Mouse (Mus musculus): ENCODE data around the gene Tcp10c.
"Not testable (repeated sequence)": the region's sequence is repeated elsewhere in the genome, so short reads cannot be mapped to it uniquely, and the experiment has no call there.

Gene Tcp10c

DNA sequence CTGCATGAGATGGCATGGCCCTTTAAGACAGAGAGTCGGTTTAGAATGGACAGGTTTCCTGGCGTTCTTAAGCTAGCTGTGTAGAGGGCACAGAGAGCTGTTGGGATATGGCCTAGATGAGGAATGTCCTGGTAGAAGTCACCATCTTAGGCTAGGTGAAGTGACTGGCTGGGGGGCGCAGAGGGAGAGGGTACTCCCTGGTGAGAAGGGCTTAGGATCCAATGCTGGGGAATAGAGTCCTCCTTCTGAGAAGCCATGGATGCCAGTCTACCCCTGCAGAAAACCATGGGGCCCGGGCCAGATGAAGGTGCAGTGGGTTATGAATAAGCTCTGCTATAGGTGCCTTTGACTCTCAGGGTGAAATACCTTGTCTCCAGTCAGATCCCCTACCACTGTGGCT lies at the start of gene Tcp10c:
Gene Tcp10c, plus strand, starts transcription at position 52 of the 400 bp plus-strand sequence.
- not testable (repeated sequence) for DNase-seq (ENCODE audit: low spot score)

DNA sequence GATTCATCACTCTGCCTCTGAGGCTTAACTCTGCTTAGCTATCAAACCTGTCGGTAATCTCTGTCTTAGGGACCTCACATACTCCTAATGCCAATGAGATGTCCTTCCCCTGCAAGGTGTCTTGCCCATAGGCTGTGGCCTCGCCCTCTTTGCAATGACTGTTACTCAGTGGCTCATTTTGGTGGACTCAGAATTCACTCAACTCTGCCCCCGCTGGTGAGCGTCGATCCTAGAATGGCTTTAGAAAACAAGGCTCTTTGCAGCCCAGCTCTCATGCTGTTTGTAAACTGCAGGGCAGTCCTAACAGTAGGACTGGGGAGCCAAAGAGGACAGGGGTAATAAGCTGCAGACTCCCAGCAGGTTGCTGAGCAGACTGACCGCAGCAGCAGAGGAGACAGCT lies 46.5 kb upstream of the Tcp10c start:
- not testable (repeated sequence) for DNase-seq (ENCODE audit: low spot score)

DNA sequence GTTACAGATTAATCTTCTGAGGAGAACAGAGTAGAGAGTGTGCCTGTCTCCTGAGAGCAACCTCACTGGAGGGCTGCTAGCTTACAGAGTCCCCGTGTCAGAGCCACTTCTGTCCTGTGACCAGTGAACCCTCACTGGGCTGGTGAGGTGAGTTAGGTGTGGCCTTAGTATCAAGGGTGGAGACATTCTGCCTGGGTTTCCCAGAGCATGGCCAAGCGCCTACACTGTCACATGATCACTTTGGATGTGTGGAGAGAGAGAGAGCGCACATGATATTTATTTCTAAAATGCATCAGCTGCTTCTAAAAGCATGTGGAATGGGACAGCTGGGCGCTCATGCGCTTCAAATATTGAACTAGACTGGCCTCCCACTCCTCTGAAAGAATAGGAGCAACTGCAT lies 46.0 kb upstream of the Tcp10c start:
- DNase-seq (ENCODE audit: low spot score), result not testable (repeated sequence)

DNA sequence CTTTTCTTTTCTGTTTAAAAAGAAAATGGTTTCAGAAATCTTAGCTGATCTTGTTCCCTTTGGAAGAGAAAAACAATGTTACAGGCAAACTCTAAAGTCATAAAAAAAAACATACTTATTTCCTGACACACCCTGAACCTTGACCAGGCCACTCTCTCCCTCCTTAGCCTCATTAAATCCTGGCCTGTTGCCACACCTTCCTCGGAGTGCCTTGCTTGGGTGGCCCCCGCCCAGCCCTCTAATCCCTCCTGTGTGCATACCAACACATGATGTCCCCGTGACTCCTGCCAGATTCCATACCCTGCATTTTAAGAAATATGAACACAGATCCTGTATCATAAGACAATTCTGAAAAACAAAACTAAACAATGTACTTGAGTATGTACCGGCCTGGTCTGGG lies 45.6 kb upstream of the Tcp10c start:
- peak; percentile 52 for DNase-seq (ENCODE audit: low spot score)

DNA sequence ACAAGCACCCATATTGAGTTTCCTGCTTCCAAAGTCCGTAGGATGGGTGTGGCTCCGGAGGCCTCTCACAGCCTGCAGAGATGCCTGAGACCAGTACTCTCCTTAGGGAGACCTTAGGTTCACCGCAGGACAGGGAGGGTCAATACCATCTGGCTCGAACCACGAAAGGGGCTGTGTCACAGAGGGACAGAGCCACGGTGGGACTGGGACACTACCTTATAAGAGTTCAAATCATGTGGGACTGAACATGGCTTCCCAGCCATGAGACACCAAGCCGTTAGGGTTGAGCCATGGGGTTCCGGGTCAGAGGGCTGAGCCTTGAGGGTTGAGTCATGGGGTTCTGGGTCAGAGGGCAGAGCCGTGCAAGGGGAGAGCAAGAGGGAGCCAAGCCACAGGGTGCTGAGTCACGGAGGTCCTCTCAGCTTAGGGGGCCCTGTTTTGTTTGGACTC lies 45.2 kb upstream of the Tcp10c start:
- peak; percentile 46 for DNase-seq (ENCODE audit: low spot score)

DNA sequence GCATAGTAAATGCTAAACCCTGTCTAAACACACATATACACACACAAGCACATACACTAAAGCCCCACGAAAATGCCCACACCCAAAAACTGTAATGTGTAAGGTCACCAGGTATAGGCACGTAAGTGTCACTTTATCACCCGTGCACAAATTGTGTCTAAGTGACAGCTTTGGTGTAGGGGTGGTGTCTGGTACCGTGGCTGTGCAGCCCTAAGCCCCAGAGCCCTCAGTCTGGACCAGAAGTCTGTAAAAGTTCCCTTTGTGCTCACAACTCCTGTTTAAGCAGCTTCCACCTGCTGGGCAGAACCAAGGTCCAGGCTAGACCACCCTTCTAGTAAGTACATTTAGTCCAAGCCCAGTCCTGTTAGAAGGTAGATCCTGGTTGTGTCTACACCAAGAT lies 24.4 kb upstream of the Tcp10c start:
- not testable (repeated sequence) for DNase-seq (ENCODE audit: low spot score)

DNA sequence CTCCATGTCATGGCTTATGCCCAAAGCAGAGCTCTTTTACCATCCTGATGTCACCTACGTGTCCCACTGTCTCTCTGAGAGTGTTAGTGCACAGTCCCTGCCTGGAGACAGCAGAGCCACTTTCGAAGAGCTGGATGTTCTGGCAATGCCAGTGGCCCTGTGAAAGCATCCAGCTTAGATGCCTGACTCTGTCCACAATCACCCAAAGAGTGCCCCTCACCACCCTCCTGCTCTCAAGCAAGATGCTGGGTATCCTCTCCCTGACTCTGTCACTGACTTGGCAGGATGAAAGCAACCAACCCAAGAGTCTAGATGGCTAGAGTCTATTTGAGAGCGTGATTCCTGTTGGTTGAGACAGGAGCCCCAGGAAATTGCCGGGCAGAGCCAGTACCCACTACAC lies 23.2 kb upstream of the Tcp10c start:
- DNase-seq (ENCODE audit: low spot score), result not testable (repeated sequence)

DNA sequence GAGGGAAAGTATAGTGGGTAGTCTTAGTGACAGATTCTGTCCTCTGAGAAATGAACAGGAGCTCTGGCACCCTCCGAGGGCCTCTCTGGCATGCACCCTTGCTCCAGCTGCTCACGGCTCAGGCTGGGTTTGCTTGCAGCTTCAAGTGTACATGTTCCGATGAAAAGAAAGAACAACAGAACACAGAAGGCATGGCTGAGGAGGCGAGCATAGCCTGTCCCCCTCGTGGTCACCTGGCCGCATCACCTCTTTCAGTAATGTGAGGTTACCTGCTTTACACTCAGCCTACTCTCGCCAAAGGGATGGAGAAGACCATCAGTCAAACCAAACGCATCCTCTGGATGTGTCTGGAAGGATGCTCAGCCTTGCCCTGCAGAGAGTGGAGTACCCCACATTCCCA lies 21.9 kb upstream of the Tcp10c start:
- DNase-seq (ENCODE audit: low spot score), result not testable (repeated sequence)

DNA sequence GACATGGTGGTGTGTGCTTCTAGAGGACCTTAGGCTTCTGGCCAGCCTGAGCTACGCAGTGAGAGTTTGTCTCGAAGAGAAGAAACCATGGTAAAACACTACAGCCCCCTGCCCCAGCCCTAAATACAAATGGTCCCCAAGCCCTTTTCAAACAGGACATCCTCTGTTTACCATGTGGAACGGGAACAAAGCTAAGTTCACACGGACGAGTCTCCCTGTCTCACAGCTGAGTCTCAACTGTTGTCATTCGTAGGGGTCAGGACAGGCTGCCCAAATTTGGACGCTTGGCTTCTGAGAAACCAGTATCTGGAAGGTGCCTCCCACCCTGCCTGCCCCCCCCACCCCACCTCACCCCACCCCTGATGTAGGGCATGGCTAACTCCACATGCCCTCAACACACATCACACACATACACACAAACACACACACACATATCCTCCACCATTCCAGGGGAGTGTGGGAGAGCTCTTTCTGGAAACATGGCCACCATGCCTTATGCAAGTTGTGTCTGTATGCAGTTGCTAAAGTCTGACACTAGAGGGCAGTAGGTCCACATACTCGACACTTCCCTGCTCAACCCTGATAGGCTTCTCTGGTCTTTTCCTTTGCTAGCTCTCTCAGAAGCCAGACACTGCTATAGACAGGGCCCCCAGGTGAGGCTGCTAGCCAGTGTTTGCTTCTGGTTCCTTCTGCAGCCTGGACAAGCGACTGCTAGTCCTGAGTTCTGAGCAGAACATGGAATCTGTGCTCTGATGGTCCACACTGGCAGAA lies 17.2 kb upstream of the Tcp10c start:
- peak; percentile 44 for DNase-seq (ENCODE audit: low spot score)

DNA sequence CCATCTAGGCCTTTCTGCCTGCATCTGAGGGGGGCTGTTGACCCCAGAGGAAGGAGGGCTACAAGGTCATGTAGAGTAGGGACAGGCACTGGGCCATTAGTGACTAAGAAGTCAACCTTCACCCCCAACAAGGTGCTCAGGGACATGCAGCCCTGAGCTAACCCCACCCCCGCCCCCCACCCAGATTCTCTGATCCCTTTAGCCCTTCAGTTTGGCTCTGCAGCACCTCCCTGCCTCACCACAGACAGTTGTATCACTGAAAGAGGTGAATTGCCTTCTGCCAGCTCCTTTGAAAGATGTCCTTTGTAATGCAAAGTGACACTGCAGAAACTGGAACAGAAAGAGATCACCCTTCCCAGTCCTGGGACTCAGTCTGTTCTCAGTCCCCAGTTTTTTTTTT lies 16.4 kb upstream of the Tcp10c start:
- not testable (repeated sequence) for DNase-seq (ENCODE audit: low spot score)

DNA sequence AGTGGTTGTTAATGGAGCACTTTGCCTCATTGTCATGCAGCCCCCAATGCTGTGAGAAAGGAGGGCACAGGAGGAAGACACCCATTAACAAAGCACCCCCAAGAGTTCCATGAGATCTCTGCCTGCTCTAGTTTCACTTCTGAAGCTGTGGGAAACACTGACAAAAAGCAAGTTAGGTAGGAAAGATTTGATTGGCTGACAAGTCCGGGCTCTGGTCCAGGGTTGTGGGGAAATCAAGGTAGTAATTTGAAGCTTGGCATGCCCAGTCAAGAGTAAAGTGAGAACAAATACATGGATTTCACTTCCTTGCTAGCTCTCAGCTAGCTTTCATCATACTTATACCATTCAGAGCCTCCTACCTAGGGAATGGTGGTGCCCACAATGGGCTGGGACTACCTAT lies 14.3 kb upstream of the Tcp10c start:
- DNase-seq (ENCODE audit: low spot score), result not testable (repeated sequence)

DNA sequence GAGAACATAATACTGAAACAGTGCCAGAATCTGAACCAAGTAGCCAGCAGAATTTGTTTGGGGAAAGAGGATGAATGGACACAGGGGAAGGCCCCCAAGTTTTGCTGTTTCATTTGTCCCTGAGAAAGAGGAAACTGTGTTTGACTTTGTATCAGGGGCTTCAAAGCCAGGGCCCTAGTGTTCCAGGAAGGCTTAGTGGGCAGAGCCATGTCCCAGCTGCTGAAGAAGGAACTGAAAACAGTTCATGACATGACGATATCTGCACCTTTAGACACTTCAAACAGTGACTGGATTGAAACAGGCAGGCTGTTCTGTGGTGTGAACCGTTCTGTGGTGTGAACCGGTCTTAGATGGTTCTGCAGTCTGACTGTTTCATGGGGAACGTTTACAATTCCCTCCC lies 8.4 kb upstream of the Tcp10c start:
- not testable (repeated sequence) for DNase-seq (ENCODE audit: low spot score)

DNA sequence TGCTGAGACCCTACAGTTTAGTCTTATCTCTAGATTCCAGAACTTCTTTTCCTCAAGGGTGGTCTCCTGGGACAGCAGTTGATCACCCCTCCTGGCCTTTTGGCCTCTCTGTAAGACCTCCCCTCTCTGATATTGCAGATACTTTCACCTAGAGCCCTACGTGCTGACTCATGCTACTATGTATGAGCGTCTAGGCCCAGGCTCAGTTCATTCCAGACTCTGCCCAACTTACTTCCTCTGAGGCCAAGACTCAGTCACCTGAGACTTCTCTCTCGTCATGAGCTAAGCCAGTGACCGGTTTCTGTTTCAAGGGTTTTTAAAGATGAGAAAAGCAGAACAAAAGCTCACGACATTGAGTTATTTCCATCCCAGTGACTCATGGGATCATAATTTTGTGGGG lies 4.8 kb upstream of the Tcp10c start:
- DNase-seq (ENCODE audit: low spot score), result not testable (repeated sequence)

DNA sequence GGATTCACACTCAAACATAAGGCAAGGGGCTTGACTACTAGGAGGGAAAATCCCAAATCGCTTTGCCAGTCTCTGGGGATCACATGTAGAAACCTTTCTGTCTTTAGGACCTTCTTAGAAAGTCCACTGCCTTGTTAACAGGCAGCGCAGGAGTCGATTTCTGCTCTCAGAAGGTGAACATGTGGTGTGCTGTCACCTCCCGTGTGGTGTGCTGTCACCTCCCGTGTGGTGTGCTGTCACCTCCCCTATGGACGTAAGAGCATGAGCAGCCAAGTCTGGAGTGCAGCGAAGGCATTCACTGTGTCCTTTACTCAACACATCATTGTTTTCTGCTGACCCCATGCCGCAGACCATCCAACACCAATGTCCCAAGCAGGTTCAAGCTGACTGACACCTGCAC lies 1.1 kb upstream of the Tcp10c start:
- not testable (repeated sequence) for DNase-seq (ENCODE audit: low spot score)

DNA sequence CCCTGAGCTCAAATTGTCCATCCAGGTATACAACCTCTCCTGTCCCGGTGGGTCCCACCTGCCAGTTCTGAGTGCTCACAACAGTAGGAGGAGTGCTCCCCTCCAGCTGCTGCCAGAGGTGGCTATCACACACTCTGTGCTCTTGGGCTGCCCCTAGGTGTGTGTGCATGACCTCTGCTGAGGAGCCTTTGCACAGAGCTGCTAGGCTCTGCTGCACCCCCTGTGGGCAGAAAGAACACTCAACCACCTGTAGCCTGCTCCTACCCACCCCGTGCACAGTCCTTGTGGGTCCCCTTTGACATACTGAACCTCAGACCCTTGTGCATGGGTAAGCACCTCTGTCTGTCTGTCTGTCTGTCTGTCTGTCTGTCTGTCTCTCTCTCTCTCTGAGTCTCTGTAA lies 8.1 kb downstream of the Tcp10c start:
- DNase-seq (ENCODE audit: low spot score), result not testable (repeated sequence)

DNA sequence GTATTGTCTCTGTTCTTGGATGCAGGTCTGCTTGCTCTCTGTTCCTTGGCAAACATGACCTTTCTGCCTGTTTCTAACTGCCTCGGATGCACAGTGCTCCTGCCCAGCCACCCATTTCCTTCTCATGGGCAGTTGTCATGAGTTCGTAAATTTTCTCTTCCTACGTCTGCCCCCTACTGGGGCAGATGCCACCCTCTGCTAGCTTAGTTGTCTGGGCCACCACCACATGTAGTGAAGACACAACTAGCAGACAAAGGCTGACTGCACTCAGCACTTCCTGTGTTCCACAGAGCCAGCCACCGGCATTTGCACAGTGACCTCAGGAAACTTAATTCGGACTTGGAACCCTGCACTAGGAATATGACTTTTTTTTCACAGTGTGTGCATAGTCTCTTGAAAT lies 9.4 kb downstream of the Tcp10c start:
- not testable (repeated sequence) for DNase-seq (ENCODE audit: low spot score)

DNA sequence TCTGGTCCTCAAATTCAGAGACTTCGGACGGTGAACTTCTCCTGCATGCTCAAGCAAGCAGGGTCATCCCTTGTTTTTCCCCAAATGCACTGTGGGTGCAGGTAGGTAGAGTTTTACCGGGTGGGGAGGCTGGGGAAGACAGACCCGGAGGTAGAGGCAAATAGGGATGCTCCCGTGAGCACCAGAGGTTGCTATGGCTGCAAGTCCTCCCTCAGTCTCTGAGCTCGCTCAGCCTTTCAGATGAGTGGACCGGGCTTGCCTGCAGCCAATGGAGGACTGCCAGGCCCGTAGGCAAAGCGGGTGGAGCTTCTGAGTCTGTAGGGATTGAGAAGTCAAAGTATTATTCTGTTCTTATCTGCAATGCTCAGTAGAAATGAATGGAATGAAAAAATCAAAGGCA lies 9.8 kb downstream of the Tcp10c start:
- DNase-seq (ENCODE audit: low spot score), result not testable (repeated sequence)

DNA sequence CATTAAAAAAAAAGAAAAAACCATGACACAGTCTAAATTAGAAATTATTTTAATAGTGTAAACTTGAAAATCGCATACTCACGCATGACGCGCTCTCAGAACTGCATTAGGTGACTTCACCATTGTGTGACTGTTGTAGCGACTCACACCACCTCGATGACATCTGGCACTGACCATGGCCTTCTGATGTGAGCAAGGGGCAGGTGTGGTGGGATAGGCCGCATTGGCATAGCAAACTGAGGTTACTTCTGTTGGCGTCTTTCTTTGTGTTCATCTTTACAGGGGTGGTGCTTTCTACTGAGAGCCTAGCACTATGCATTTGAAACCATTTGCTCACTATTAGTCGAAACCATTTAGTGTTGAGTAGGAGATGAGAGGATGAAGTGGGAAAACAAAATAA lies 12.8 kb downstream of the Tcp10c start:
- DNase-seq (ENCODE audit: low spot score), result not testable (repeated sequence)

DNA sequence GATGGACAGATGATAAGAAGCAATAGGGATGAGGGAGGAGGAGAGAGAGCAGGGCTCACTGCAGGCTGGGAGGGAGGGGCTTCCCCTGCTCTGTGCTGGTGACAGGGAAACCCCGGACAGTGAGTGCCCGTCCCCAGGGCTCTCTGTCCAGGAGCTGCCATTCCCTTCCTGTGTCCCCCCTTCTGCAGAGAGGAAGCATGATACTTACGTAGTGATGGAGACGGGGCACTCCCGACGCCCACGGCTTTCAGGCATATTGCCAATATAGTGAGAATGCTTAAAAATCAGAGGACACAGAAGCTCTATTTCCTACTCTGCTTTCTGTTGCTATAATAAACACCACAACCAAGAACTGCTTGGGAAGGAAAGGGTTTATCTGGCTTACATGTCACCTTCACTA lies 14.3 kb downstream of the Tcp10c start:
- not testable (repeated sequence) for DNase-seq (ENCODE audit: low spot score)

DNA sequence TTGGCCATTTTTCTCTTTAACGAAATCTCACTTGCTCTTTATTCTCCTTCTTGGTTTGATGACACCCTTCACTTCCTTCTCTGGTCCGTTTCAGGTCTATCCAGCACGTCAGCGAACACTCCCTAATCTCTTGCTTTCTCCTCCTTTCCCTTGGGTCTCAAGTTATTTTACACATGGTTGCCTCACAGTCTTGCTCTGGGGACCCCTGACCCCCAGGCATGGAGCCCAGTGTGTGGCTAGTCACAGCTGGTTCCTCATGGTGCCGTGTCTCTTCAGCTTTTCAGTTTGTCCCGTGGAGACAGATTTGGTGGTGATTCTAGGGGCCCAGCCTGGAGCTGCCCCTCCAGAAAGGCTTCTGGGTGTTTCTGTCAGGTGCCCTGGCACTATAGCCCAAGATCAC lies 16.4 kb downstream of the Tcp10c start:
- DNase-seq (ENCODE audit: low spot score), result not testable (repeated sequence)

DNA sequence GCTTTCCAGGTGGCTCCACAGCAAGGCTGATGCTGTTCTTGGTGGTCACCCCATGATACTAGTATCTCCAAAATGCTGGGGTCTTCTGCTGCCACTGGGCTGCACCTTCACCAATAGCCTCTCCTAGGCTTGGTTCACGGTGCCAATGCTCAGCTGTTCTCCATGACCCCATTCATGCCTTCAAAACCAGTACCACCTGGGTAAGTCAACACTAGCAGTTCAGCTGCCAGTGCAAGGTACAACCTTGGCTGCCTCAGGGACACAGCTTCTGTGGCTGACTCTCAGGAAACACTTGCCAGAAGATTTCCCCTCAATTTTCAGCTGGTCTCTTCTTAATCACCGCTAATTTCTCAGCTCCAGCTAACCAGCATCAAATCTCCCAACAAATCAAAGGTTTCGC lies 24.0 kb downstream of the Tcp10c start:
- not testable (repeated sequence) for DNase-seq (ENCODE audit: low spot score)

DNA sequence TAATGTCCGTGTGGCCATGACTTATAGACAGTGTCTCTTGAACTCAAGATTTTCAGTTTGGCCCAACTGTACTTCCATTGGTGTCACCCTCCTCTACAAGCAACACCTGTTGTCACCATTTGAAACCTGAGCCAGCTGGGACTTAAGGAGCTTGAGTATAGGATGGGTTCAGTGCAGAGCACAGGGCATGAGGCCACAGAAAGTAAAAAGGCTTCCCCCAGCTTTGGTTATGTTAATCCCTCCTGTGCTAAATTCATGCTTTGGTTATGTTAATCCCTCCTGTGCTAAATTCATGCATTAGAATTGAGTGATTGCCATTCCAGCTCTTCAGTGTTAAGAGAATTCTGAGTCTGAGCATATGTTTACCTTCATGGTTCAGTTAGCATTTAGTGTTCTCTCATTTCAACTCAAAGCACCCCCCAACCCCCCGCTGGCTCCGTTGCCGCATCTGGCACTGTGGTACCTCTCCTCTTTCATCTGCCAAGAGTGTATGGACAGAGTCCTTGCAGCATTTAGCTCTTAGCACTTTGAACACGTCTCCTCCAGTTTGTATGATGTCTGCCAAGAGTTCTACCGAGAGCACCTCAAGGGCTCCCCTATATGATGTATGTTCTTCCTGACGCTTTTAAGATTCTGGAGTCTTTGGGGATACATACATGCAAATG lies 25.7 kb downstream of the Tcp10c start:
- not testable (repeated sequence) for DNase-seq (ENCODE audit: low spot score)

DNA sequence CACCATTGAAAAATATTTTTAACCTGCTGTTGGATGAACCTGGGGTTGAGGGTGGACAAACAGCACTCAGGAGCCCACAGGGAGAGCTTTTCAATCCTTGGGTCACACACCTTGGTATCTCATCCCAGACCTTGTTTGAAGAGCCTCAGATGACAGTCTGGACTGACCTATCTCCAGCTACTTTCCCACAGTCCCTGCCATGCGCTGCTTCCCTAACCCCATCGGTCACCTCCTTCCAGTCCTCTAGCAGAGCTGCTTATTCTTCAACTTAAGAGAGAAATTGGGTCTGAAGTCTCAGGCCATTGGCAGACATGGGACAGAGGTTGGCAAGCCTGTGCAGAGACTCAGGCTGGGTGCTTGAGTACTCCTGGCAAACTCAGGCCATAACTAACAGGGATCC lies 26.9 kb downstream of the Tcp10c start:
- not testable (repeated sequence) for DNase-seq (ENCODE audit: low spot score)

All from testis, postnatal 10 days (tissue).